Mouse (Mus musculus): ENCODE data around the gene Porcn.

DNA sequence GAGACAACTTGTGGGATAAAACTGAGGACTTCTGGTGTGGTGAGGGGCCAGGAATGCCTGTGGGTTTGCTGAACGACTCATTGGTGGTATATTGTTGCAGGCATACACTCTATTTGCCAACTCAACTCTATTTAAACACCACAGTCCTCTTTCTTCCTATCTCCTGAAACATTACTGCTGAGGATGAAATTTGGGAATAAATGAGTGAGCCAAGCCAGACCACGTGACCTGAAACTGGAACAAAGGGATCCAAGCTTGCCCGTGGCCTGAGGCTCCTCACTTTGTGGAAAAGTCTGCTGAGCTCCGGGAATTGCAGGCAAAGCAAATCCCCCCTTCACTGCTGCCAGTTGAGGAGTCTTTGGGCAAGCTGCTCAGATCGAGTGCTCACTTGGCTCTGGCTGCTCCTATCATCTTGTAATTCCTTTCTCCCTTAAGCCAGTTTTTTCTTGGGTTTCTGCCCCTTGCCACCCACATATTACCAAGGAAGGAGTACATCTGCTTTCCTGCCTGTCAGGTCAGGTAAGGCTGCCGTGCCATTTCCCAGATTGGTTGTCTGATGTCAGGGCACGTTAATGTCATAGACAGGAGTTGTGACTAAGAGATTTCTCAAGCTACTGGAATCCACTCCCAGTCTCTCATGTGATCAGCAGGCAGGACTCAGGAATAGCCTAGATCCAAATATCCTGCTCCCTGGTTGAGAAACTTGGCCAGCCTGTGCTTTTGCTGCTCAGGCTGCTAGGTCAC, 16.5 kb upstream of the Porcn start:
- no peak for TF ChIP-seq GATA1 (IDR thresholded peaks at IDR 0.05; ENCODE audit: borderline replicate concordance, low read length)
- no peak for TF ChIP-seq FLI1 (IDR thresholded peaks at IDR 0.05; ENCODE audit: low read length)

All from megakaryocyte, embryonic 14.5 days (primary cell).